Mouse (Mus musculus): ENCODE data around the gene Evpl. TPM values are rescaled to one million over a fixed set of nuclear protein-coding genes. Genes with fewer than 3 reads are reported as not detected.

Evpl gene
- total RNA-seq, 2 experiments from 2014 or later: 0.67 to 0.93 TPM

- peak; percentile 78 to 88 for DNase-seq (ENCODE audit: low spot score in 2 of 2)
- Histone ChIP-seq H3K4me3 (no peak overlapping the region), H3K27ac (peak overlapping the region; percentile 90)
- TF ChIP-seq CTCF (conservative IDR thresholded peaks at IDR 0.05): no peak
Measured at GRCm38 (mm10) chr11:116218737-116219400, 19.0 kb downstream of the Evpl start.

DNA sequence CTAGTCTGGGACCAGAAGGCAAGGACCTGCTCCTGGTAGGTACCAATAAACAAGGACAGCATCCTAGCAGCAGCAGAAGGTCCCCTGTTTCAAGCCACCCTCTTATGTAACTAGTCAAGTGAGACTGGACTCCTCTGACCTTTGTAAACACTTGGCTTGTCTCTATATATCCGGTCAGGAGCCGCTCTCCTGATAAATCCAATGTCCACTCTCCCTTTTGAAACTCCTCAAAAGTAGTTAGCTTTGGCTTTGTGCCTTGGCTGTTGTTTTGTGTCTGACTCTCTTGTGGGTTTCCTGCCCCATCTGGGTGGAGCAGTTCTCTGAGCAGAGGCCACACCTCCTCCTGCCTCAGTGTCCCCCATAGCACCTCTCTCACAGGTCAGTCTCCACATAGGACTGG, 19.6 kb downstream of the Evpl start:
- DNase-seq (ENCODE audit: low spot score in 2 of 2): no peak
- no peak for TF ChIP-seq CTCF (conservative IDR thresholded peaks at IDR 0.05)
- peak overlapping the region; percentile 90 for H3K27ac ChIP-seq

DNA sequence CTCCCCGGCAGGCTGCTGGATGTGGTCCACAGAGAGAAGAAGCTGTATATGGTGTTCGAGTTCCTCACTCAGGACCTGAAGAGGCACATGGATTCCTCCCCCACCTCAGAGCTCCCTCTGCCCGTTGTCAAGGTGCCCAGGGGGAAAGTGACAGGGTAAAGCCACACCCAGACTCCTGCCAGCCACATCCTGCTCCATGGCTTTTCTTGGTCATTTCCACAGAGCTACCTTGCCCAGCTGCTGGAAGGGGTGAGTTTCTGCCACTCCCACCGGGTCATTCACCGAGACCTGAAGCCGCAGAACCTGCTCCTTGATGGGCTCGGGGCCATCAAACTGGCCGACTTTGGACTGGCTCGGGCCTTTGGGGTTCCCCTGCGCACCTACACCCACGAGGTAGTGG, 21.3 kb downstream of the Evpl start:
- no peak for DNase-seq (ENCODE audit: low spot score in 2 of 2)
- H3K4me3 ChIP-seq: no peak overlapping the region
- H3K27ac ChIP-seq: no peak overlapping the region
- no peak for TF ChIP-seq CTCF (conservative IDR thresholded peaks at IDR 0.05)

More for the DNA sequence above, 19.6 kb downstream of the Evpl start:
- no peak overlapping the region for H3K4me3 ChIP-seq

DNA sequence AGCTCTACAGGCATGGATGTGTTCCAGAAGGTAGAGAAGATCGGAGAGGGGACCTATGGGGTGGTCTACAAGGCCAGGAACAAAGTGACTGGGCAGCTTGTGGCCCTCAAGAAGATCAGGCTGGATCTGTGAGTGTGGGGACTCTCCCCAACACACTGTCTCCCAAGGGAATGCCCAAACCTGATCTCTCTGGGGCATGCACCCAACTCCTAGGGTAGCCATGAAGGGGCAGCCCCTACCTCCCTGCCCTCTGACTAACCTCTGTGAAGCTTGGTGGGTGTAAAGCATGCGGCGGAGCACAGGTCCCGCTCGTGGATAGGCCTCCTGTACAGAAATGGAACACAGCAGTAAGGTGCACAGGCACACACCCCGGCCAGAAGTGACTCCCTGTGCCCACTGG, 21.9 kb downstream of the Evpl start:
- DNase-seq (ENCODE audit: low spot score in 2 of 2): no peak
- Histone ChIP-seq H3K4me3 (no peak overlapping the region), H3K27ac (no peak overlapping the region)
- TF ChIP-seq CTCF (conservative IDR thresholded peaks at IDR 0.05): no peak

DNA sequence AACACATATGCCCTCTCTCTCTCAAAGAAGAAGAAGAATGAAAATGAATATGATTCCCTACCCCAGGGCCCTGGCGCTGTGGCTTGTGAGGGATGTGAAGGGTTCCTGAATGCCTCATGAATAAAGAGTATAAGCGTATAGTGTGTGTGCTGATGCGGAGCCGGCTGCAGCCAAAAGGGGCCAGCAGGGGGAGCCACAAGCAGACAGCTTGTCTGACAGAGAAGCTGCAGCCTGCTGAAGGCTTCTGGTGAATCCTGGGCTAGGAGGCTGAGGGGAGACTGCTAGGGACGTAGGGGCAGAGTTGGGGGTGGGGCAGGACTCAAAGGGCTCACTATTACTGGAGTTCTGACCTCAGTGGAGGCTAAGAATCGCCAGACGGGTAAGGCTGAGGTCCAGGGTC, 22.7 kb downstream of the Evpl start:
- Histone ChIP-seq H3K4me3 (no peak overlapping the region), H3K27ac (no peak overlapping the region)
- no peak for DNase-seq (ENCODE audit: low spot score in 2 of 2)
- peak; percentile 60 for TF ChIP-seq CTCF (conservative IDR thresholded peaks at IDR 0.05)

- no peak for DNase-seq (ENCODE audit: low spot score in 2 of 2)
- no peak overlapping the region for H3K27ac ChIP-seq
- no peak overlapping the region for H3K4me3 ChIP-seq
- no peak for TF ChIP-seq CTCF (conservative IDR thresholded peaks at IDR 0.05)
Measured at GRCm38 (mm10) chr11:116213877-116214510, 23.9 kb downstream of the Evpl start.

GRCm38 (mm10) chr11:116212847-116213246, 25.0 kb downstream of the Evpl start:
- TF ChIP-seq CTCF (conservative IDR thresholded peaks at IDR 0.05): no peak
- H3K27ac ChIP-seq: no peak overlapping the region
- DNase-seq (ENCODE audit: low spot score in 2 of 2): no peak
- no peak overlapping the region for H3K4me3 ChIP-seq

GRCm38 (mm10) chr11:116210696-116211095, 27.2 kb downstream of the Evpl start:
- DNase-seq (ENCODE audit: low spot score in 2 of 2): no peak
- no peak overlapping the region for H3K4me3 ChIP-seq
- no peak overlapping the region for H3K27ac ChIP-seq
- TF ChIP-seq CTCF (conservative IDR thresholded peaks at IDR 0.05): no peak

DNA sequence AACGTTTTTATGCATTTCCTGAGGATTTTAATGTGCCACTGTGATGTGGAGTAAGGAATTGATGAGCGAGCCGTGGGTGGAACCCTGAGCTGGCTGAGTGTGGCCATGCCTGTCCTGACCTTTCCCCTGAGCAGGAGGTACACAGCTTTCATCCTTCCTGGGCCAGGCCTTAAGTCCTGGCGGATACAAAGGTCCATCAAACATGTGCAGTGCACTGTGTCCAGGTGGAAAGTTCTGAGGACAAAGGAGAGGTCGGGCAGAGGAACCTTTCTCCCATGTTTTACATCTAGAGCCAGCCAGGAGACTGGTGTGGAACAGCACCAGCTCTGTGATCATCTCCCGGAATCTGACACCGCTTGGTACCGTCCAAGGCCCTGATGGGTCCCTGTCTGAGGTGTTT, 28.6 kb downstream of the Evpl start:
- TF ChIP-seq CTCF (conservative IDR thresholded peaks at IDR 0.05): no peak
- no peak overlapping the region for H3K27ac ChIP-seq
- DNase-seq (ENCODE audit: low spot score in 2 of 2): no peak
- H3K4me3 ChIP-seq: no peak overlapping the region

GRCm38 (mm10) chr11:116208660-116209059, 29.2 kb downstream of the Evpl start:
- no peak for DNase-seq (ENCODE audit: low spot score in 2 of 2)
- TF ChIP-seq CTCF (conservative IDR thresholded peaks at IDR 0.05): no peak
- Histone ChIP-seq H3K4me3 (no peak overlapping the region), H3K27ac (no peak overlapping the region)

DNA sequence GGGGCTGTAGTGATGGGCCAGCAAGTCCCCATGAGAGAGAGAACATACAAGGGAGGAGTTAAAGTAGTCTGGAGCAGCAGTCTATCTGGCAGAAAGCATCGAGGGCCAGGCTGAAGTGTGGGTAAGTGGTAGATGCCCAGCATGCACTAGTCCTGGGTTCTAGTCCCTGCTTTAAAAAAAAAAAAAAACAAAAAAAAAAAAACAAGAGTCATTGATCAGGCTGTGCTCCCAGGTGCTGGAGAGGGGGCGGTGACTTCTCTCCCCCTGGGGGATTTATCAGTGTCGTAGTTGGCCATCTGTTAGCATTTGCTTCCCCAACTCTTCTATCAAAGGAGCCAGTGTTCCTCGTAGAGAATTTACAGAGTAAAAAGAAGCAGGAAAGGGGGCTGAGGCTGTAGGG, 31.2 kb downstream of the Evpl start:
- DNase-seq (ENCODE audit: low spot score in 2 of 2): no peak
- Histone ChIP-seq H3K4me3 (no peak overlapping the region), H3K27ac (no peak overlapping the region)
- no peak for TF ChIP-seq CTCF (conservative IDR thresholded peaks at IDR 0.05)

DNA sequence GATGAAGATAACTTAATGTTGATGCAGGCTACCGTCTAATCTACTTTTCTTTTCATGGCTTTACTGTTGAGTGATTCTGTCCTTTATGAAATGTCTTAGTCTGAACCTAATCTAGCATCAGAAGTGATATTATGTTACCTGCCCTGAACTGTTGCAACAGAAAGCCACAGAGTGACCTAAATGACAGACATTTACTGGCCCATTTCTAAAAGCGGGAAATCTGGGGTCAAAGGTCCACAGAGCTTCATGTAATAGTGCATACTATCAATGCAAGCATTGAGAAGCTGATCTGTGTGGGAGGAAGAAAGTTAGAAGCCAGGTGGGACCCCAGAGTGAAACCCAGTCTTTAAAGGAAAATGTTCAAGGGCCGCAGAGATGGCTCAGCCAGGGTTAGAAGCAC, 34.7 kb downstream of the Evpl start:
- Histone ChIP-seq H3K27ac (no peak overlapping the region), H3K4me3 (no peak overlapping the region)
- TF ChIP-seq CTCF (conservative IDR thresholded peaks at IDR 0.05): no peak
- no peak for DNase-seq (ENCODE audit: low spot score in 2 of 2)

DNA sequence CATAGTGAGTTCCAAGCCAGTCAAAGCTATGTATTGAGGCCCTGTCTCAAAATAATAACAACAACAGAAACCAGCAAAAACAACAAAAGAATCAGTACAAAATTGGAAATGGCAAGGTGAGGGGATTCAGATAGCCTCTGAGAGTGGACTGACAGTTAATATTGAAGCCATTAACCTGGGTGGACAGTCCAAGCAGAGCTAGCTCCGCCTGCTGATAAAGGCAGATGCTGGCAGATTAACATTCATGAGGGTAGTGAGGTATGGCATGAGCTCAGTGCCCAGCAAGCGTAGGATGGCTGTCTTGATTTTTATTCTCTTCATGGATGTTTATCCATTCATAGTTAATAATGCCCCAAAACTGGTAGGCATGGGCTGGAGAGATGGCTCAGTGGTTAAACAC, 36.7 kb downstream of the Evpl start:
- no peak for TF ChIP-seq CTCF (conservative IDR thresholded peaks at IDR 0.05)
- DNase-seq (ENCODE audit: low spot score in 2 of 2): no peak
- Histone ChIP-seq H3K4me3 (no peak overlapping the region), H3K27ac (no peak overlapping the region)

All from layer of hippocampus, adult 2 months (tissue).